Mouse (Mus musculus): Measurements from ENCODE around the gene Zbtb2.

The Zbtb2 gene

DNA sequence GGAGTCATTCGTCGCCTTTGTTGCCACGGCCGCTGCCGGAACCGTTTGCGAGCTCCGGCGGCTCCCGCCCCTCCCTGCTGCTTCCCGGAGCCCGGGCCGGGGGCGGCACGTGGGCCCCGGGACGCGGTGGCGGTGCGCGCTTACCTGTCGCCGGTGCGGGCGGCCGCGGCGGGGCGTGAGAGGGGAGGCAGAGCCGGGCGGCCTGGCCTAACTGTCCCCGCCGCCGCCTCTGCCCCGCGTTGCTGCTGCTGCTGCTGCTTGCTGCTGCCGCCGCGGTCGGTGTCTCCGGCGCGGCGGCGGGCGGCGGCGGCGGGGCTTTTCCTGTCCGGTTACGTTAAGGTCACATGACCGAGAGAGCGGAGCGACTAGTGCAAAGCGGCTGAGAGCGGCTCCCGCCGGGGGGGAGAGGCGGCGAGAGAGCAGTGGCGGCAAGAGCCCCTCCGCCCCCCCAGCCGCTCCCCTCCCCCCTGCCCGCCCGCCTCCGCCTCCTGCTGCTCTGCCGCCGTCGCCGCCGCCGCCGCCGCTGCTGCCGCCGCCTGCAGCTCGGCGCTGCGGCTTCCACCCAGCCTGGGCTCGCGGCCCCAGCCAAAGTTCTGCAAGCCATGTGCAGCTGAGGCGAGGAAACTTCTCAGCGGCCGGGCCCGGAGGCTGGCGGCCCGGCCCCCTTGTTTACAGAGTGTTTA lies at the start of gene Zbtb2:
Gene Zbtb2 (minus strand): TSS at position 408 of the 683 bp plus-strand sequence.
- peak; percentile 81 for DNase-seq

DNA sequence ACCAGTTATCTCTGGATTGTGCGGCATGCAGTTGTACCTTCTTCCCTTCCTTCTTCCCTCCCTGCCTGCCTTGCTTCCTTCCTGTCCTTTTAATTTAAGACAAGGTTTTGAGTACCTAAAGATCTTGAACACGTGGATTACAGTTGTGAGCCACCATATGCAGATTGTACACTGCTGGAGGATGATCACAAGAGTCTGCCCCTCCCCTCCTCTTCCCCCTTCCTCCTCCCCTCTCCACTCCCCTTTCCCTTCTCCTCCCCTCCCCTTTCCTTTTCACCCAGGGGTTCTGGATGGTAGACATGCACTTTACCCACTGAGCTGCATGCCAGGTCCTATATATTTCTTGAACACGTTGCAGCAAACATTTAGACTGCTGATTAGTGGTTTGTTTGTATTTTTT lies 47.5 kb upstream of the Zbtb2 start:
- no peak for DNase-seq

DNA sequence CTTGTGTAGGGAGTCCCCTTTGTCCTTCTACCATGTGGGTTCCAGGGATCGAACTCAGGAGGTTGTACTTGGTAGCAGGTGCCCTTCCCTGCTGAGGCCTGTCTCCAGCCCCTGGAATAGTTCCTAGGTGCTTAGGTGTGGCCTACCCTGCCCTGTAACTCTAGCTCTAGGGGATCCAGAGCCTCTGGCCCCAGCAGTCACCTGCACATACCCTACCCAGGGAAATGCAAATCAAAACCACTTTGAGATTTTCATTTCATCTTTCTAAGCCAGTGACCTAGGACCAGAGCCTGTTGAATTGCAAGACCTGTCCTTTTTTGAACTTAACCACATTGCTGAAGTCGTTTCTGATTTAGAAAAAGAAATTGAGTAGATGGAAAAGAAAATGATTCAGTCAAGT lies 46.0 kb upstream of the Zbtb2 start:
- DNase-seq = peak; percentile 37

- DNase-seq = no peak
These were observed 45.3 kb upstream of the Zbtb2 start for GRCm38 (mm10) chr10:4432996-4433755.

DNA sequence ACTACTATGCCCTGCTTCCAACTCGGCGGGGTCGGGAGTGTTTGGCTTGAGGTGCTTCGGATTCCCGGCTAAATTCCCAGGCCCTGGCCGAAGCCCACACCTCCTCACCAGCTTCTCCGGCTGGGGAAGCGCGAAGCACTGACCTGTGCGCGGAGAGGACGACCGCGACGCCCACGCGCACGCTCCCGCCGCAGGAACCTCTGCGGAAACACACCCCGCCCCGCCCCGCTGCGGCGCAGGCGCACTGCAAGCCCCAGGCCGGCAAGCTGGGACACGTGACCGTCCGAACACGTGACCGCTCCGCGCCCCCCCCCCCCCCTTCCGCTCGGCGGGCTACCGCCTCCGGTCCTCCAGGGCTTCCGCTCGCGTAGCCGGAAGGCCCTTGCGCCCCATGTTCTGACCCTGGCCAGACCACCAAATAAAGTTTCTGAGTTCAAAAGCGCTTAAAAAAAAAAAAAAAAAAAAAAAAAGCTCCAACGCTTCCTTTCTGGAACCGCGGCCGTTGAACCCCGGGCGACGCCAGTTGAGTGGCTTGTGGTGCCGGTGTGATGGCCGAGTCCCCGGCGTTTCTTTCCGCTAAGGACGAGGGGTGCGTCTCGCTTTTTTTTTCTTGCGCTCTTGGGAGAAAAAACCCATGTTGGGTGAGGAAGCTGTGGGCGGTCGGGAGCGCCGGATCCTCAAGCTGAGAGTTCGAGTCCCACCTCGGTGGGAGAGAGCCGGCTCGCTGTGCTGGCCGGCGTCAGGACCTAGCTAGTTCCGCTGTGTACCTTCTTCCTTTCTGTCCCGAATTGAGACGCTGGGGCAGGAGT lies 44.4 kb upstream of the Zbtb2 start, which contains the start of the genes Rmnd1 and Armt1:
Gene Rmnd1 (minus strand): TSS at position 266 of the 809 bp plus-strand sequence.
Gene Armt1 (plus strand): TSS at position 345 of the 809 bp plus-strand sequence.
- DNase-seq = peak; percentile 98

DNA sequence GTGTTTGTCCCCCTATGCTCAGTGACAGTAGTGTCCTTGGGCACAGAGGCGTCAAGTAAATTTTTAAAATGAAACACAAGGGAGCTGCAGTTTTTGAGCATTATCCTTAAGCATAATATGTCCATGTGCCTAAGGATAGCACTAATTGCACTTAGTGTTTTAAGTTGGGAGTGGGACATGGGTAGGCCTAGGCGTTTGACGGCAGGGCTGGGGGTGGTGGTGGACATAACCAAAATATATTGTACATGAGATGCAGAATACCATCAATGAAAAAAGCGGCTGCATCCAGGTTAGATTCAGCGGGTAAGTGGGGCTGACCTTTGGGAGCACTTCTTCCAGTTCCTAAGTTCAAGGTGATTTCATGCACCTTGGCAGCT lies 43.8 kb upstream of the Zbtb2 start:
- no peak for DNase-seq

GRCm38 (mm10) chr10:4430826-4431225 lies 42.9 kb upstream of the Zbtb2 start:
- peak; percentile 77 for DNase-seq

- DNase-seq = no peak
These were observed 42.5 kb upstream of the Zbtb2 start for GRCm38 (mm10) chr10:4430399-4430798.

DNA sequence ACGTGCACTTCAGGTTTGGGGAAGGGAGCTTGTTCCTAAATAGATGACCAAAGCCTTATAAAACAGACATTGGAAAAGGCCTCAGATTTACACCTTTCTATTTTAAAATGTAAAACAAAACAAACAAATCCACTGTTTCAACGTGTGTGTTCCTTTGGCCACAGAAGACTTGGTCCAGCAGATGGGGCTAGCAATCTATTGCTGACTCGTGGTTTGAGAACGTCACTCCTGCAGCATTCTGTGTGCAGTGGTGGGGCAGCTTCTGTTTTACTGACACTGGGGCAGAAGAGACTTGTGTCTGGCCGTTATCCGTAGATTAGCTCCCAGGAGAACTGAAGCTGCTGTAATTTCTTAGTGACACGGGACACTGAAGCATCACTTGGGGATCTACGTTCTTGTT lies 37.3 kb upstream of the Zbtb2 start:
- DNase-seq = no peak

- no peak for DNase-seq
These were observed 19.3 kb upstream of the Zbtb2 start for GRCm38 (mm10) chr10:4407191-4407590.

DNA sequence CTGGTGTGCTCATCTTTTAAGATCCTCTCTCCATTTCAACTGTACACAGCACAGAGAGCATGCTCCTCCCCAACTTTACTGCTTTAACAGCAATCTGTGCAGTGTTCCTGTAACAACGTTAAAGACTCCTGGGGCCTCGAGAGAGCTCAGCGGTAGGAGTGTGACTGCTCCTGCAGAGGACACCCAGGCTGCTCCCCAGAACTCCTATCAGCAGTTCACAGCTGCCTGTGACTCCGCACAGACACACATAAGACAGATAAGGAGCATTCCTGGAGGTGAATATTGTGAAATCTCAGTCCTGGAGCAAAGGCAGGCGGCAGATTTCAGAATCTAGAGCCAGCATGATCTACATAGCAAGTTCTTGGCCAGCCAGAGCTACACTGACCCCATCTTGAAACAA lies 17.6 kb upstream of the Zbtb2 start:
- DNase-seq = no peak

DNA sequence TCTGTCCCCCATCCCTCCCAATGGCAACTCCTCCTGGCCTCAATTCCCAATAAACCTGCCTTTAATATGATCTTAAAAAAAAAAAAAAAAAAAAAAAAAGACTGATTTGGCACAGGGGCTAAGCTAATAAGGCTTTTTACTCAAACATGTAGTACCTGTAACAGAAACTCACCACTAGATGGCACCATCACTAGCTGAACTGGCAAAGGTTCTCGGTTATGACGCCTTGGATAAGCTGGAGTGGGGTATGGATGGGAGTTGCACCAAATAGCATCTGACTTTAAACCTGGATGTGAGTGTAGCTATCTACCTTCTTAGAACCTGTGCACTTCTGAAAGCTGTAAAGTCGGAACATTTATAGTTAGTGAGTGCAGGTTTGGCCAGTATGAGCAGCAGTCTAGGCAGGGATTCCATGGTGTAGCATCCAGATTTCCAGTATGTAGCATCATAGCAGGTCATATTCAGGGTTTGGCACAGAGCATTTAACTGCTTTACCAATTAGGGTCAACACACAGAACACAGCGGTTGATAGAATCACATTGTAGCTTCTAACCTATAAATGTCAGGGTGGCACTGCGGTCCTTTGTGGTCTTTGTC lies 17.1 kb upstream of the Zbtb2 start:
- DNase-seq = no peak

GRCm38 (mm10) chr10:4398058-4398457 lies 10.2 kb upstream of the Zbtb2 start:
- no peak for DNase-seq

- no peak for DNase-seq
These were observed 7.4 kb upstream of the Zbtb2 start for GRCm38 (mm10) chr10:4395321-4395720.

DNA sequence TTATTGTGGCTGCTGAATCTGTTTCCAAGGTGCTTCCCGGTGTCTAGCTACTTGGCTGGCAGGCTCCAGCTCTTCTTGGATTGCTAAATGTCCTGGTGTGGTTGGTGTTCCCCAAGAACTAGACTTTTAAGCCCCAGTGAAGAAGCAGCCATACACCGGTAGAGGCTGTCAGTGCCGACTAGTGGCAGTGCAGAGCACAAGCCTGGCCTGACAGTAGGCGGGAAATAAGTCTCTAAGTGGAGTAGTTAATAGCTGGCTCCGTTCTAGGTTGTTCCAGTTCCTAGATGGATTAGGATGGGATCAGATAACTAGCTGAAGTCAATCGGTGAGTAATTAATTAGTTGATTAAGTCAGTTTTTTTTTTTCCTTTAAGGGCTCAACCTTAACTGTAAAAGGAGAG lies 3.9 kb upstream of the Zbtb2 start:
- no peak for DNase-seq

GRCm38 (mm10) chr10:4391076-4391475 lies 3.2 kb upstream of the Zbtb2 start:
- no peak for DNase-seq

- DNase-seq = no peak
These were observed 2.6 kb upstream of the Zbtb2 start for GRCm38 (mm10) chr10:4390550-4390949.

DNA sequence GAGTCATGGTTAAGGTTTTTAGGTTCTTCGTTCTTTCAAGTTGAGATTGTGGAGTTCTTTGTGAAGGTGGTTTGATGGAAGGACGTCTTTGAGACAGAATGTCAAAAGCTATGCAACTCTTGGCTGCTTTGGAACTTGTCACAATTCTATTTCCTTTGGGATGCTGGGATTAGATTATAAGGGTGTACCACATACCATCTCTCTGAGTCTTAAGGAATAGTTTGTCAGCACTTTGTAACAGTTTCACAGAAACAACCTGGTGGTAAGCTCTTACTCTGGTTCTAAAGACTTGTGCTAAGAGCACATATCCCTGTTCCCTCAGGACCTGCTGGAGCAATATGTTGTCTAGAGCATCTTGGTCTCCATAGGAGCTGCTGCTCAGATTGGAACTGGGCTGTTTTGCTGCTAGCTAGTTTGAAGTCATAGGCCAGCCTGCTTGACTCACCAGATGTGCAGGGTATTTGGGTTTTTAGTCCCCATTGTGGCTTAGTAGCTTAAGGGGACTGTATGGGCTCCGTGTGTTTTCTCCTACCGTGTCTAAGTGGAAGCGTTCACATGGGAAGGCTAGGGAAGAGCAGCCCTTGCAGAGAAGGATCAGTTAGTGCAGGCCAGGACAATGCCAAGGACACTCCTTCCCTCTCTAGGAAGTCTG lies 1.7 kb upstream of the Zbtb2 start:
- DNase-seq = no peak

DNA sequence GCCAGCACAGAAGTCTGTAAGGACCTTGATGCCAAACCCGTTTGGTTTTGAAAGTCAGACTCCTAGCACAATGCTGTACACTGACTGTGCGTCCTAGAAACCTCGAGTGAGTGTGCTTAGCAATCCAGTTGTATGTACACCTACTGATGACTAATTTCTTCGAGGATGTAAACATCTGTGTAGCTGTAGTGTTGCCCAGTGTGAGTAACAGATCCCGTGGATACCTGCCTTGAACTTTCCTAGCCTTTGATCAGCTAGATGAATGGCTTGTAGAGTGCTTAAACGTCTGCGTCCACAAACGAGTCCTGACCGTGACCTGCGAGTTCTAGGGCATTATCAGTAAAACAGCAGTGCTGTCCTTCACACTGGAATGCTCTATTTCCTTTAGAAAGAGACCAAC lies 1.1 kb upstream of the Zbtb2 start:
- DNase-seq = no peak

DNA sequence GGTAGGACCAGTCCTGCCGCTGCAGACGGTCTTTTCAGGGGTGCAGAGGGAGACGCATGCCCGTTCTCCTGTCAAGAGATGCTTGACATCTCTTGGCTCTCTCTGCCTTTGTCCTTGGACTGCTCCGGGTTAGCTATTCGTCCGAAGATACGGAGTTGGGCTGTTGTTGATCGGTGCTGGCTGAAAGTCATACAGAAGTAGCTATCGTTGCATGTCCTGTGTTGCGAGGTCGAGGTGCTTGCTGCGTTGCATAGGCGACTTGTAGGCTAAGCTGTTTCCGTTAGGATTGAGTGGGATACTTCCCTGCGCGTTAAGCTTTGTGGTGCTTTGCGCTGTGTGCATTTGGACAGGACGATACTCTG lies 457 bp upstream of the Zbtb2 start:
- DNase-seq = peak; percentile 65

DNA sequence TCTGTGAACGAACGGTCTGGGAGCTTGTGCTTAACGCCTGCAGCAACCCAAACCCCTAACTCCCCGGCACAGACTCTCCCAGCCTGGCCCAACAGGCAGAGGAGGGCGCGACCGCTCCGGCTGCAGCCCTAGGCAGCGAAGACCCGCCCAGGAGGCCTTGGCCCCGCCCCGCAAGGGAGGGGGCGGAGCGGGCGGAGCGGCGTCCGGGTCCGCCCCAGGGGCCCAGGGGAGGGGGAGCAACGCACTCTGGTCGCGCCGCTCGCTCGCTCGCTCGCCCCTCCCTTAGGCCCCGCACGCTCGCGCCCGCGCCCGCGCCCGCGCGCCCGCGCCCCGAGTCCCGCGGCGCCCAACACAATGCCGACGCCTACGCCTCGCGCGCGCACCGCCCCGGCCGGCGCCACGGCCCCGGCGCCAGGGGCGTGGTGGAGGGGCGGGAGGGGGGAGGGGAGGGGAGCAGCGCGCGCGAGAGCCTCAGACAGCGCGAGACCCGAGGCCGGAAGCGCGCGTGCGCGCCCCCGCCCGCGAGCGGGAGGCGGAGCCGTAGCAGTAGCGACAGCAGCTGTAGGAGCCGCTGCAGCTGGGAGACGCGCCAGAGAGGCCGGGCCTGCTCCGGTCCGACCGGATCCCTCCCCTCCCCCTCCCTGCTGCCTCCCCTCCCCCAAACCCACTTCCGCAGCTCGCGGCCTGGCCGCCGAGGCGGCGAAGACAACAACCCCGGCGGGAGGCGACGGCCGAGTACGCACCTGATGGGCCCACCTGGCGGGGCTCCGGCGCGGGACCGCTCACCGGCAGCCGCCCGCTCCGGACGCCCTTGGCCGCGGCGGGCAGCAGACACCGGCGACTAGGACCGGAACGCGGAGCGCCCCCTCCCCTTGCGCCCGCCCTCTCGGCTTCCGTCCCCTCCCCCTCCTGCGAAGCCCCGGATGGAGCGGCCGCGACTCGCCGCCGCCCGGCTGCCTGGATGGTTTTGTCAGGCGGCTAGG lies 1.0 kb downstream of the Zbtb2 start:
- DNase-seq = peak; percentile 97

Data from cerebellum, adult 11-12 months (tissue).